Mouse (Mus musculus) kidney, postnatal 25 days (tissue): ENCODE measurements at regions not wholly inside any gene's neighbourhood (a gene's known extent, or its start where the extent isn't known, plus 50 kb on each side); places are given as distances from the start of the nearest gene placed in this dataset.

Experiments
- DNase-seq, 2 experiments: peaks; one replicate each; pipeline ENCODE4 v3.0.0; 2021; ENCODE audit warnings: mixed read lengths in 2 of 2

DNA sequence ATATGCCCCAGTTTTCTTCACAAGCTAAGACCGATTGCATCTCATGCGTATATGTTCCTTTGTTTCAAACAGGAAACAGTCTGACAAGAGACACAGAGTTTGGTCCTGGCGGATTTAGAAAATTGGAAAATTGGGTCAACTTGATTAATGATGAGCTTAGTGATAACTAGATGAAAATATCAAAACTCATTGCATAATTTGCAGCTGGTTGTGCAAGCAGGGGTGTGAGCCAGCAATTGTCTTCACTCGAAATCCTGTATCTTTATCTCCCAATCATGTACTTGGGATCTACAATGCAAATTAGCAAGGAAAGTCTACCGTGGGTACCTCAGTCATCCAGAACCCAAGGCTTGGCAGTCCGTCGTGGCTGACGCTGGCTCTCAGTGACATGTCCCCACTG, 128.9 kb upstream of the N6amt1 start:
- no peak for DNase-seq

DNA sequence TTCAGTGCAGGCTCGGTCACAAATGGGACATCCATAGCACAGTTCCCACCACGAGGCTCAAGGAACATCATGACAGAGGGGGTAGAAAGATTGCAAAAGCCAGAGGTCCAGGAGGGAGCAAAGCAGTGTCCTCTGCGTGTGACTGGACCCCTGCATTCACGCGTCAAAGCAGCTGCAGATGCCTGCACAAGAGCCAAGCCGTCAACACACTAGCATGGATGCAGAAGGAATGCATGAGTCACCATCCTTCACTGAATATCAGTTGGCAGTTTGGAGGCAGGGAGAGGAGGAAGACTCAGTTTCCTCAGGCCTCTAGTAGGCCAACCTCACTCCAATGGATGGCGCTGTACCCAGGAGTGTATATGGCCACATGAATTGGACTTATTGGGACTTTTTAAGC, 130.0 kb upstream of the N6amt1 start:
- no peak for DNase-seq

DNA sequence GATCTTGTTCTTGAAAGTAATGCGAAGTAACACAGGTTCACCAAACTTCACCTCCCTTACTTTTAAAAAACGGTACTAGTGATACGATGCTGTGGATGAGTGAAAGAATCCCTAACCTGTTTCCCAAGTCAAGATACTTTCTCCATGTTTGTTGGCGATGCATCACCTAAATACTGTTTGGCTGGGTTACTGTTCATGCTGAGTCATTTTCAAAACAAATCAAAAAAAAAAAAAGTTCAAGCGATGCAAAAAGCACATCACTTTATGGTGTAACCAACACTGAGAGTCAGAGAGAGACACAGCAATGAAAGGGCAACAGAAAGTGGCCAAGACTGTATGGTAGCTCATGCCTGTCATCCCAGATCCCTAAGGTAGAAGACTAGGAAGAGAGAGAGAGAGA, 133.4 kb upstream of the N6amt1 start:
- no peak for DNase-seq

DNA sequence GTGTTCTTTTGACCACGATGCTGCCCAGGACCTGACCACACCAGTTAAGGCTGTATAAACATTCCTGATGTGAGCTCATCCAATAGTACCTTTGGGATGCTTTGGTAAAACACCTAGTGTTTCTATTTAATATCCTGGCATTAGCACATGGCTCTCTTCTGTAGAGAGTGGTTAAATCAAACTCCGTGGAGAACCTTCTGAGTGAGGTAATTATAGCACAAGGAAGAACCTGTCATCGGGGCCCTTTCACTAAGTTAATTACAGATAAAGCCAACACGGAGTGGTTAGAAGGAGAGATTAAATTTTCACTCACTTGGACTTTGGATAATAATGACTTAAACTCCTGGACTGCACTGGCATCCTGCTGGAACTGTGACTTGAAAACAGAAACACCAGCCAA, 133.8 kb upstream of the N6amt1 start:
- DNase-seq: peak; percentile 6 to 39

DNA sequence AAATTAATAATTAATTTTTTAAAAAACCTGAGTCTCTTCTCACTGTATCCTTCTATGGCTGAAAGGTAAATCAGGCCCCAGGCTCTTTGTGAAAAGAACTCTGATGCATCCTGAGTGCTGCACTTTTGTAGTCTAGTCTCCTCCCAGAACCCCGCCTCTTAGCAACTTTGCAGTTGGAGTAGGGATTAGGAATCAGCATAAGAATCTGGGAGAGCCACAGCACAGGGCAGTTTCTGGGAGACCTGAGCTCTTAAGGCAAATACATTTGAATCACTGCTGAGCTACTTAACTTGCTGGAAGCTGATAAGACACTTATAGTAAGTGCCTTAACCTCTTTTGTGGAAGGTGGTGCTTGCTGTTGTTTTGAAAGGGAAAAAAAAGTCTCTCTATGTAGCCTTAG, 146.1 kb upstream of the N6amt1 start:
- DNase-seq: no peak

DNA sequence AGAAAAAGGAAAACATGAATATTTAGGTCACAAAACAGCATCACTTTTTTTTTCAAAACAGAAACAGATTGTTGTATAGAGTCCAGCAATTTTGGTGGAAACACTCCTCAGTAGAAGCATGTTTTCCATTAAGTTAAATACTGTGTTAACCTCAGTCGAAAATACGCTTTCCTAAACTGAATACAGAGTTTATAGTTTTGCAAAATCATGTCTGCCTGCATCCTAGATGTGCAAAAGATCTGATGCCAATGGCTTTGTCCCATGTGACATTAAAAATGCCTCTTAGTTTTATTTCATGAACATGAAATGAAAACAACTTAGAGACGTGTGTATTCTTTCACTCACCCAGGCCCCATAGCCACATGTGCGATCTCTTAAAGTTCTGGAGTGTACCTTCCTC, 163.5 kb upstream of the N6amt1 start:
- DNase-seq: no peak

DNA sequence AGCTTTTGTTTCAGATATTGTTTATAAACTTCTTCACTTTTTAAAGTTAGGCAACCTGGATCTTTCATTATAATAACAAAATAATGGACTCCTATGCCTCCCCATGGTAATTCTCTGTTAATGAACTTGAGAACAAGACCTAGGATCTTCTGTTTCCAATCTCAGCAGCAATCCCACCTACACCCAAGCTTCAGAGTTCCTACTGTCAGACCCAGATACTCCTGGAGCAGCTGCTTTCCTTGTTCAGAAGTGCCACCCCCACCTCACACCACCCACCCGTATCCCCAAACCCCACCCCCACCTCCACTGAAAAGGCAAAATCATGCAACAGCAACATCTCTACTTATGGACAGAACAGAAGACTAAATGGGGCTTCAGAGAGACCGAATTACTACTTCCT, 165.2 kb upstream of the N6amt1 start:
- no peak for DNase-seq

DNA sequence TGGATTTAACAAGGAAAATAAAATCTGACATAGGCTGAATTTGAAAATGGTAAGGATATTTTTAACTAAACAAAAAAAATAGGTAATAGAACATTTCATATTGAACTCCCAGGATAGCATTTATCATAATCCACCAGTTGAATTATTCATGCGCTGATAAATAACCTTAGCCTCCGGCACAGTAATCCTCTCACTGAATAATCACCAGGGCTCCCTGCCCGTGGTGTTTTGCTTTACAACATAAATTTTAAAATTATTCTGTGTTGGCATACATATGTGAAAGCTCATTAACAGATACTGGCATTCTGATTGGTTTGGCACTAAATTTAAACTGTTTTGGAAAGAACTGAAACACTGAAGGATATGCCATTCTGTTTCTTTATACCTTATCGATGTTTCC, 181.6 kb upstream of the N6amt1 start:
- no peak for DNase-seq

DNA sequence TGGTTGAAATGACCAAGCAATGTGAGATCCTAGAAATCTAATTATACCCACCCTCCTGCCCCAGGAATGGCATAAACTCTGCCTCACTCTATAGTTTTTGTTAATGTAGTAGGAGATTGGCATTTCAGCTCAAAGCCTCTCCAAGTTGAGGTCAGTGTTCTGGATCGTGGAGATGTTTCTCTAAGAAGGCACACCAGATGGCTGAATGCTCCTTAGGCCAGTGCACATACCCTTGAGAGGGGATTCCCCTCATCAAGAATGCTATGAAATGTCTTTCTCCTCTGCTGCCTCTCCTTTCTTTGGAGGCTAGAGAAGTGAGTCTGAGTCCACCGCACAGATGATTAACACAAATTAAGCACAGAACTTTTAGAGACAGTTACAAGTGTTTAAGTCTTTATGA, 214.7 kb upstream of the N6amt1 start:
- DNase-seq: no peak

DNA sequence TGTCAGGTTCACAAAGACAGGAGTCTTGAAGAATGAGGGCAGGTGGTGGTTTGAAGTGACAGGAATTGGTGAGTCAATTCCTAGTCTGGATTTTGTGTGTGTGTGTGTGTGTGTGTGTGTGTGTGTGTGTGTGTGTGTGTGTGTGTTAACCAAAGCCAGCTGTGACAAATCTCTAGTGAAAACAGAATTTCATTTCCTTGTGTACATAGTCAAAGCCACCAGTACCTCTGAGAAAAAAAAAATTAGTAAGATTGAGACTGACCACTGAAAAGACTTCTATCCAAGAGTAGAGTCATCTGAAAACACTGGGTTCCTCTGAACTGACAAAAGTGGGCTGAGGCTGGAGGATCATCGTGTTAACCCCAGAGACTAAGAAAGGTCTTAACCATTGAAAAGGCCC, 217.5 kb upstream of the N6amt1 start:
- DNase-seq: no peak

DNA sequence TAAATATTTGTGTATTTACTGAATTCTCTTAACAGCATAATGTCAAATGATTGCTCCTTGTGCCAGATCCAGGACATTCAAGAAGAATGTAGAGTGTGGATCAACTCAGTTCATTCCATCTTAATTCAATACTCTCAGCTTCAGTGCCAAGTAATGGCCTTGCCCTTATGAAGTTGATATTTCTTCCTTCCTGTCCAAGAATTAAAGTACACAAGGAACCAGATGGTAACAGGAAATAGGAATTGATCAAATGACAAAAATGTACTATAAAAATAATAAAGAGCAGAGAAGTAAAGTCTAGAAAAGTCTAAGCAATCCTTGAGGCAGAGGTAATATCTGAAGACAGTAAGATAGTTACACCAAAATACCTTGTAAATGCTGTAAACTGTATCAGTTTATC, 219.5 kb upstream of the N6amt1 start:
- no peak for DNase-seq

DNA sequence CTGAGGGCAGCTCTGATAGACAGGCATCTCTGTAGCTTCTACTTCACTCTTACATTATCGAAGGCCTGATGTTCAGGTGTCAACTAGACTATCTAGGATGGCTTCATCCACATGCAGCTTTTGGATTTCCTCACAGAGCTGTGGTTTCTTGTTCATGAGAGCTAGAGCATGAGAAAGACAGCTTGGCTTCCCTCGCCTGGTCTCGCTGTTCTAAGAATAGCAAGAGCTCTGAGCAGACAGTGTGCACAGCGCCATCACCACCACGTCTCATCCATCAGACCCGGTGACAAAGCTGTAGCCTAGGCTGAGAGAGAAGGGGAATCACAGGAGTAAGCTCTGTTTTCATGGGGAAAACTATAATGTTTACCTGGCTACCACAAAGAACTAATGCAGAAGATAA, 220.1 kb upstream of the N6amt1 start:
- no peak for DNase-seq

DNA sequence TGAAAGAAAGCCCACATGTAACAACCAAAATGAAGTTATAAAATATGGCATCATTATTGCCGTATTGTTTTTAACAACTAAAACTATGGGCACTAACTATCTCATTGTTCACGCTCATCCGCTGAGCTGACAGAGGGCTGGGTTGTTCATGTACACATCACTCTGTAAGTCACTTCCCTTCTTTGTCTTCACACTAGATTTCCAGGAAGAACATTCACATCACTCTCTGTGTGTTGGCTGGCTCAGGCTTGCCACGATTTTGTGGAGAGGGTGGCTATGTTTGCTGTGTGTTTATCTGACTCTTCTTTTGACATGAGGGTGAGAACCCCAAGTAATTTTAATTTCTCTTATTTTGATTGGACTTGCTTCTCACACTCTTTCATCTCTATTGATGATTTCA, 221.9 kb upstream of the N6amt1 start:
- DNase-seq: no peak

DNA sequence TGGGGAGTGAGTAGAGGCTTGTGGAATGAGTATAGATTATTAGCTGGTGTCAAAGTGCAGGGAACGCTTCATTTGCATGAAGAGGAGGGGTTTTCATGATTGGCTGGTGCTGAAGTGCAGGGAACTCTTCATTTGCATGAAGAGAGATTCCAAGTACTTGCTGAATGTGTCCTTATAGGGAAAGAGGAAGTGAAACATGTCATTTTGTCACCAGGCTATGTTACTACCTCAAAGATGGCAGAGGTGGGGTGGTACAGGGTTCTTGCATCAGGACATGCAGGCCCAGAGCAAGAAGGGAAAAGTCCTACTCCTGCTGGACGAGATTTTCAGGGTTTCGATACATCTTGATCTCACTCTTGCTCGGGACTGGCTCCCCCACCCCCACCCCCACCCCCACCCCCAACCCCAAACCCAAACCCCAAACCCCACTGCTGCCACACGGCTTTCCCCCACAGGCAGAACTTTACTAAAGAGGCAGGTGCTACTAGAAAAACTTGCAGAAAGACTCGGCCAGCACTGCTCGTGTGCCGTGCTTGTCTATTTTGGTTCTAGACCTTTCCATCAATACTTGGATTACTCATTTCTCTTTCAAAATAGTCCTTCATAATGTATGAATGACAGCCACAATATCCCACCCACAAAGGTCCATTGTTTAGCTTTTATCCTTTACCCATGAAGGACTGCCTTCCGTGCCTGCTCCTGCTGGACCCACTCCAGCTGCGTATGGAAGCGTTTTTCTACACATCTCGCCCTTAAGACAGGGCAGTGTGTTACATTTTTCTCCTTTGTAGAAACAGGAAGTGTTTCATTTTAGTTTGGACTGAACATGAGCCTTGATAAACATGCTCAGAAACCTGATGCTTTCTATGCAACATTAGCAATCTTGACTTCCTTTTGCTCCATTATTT, 223.0 kb upstream of the N6amt1 start:
- no peak for DNase-seq

DNA sequence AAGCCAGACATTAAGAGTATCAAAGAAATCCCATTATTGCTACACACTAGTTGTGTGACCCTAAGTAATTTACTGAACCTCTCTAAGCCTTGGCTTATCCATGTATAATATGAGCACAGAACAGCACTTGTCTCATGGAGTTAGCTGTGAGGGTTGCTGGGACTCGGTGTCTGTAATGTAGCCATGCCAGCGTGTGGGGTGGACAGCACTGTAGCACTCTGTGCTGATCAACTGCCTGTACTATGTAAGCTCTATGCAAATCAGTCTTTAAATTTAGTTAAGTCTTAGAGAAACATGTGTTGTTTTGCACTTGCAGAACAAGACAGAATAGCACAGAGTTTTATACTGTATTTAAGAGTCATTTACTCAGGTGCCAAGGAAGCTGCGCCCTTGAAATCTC, 225.0 kb upstream of the N6amt1 start:
- DNase-seq: no peak

DNA sequence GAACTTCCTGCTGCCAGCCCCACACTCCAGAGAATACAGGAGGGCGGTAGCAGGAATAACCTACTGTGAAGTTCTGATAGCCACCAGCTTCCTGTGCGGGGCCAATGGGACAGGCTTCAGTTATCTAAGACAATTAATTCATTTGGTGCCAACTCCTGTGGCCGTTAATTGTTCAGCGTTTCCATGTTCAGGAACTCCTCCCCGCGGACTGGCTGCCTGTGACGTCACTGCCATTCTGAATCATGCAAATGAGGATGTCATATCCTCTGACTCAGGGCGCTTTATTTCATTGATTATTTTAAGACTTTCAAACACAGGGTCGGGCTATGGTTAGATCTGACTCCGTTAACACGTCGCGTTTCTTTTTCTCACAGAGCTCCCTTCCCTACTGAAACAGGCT, 225.8 kb upstream of the N6amt1 start:
- peak; percentile 39 to 56 for DNase-seq

DNA sequence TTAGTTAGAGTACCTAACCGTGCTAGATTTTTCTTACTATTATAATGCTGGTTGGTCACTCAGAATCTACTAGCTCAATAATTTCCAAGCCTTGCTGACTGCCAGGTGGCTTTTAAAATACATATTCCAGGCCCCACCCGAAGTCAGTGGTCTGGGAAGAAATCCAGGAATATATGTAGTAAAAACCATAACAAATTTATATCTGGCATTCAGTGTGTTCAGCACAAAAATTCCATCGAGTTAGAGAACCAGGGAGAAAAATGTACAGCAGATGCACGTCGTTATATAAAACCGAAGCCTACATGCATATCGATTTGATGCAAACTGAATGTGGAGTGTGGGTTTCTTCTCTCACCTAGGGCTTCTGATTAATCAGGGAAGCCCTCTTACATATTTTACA, 229.5 kb upstream of the N6amt1 start:
- DNase-seq: no peak

DNA sequence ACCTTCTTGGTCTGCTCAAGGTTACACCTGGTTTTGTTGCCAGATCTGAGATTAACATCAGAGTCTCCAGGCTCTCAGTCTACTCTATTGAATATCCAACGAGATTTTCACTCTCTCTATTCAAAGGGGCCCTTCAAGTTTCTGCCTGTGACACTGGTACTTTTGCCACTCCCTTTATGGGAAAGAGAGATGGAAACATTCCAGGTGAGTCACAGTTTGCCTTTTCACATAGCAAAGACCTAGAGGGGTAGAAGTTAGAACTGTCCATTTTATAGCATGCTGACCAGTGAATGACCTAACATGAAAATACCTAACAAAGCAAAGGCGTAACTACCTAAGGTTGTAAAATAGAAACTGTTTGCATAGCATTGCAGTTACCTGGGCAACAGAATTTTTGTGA, 250.4 kb upstream of the N6amt1 start:
- no peak for DNase-seq

DNA sequence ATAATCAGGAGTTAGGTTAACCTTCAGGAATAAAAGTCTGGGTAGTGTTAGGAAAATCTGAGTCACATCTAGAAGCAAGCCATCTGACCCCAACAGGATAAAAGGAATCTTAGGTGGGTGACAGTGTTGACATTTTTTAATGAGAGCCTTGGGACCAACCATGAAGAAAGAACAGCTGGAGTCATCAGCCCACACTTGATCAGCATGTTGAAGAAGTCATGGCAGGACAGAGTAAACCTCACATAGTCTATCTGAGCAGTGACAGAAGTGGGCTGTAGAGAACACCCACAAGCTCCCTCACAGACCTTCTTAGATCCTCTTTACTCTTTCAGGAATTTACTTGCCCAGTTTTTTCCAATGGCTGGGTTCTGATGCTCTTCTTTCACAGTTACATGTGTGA, 251.9 kb upstream of the N6amt1 start:
- DNase-seq: no peak

DNA sequence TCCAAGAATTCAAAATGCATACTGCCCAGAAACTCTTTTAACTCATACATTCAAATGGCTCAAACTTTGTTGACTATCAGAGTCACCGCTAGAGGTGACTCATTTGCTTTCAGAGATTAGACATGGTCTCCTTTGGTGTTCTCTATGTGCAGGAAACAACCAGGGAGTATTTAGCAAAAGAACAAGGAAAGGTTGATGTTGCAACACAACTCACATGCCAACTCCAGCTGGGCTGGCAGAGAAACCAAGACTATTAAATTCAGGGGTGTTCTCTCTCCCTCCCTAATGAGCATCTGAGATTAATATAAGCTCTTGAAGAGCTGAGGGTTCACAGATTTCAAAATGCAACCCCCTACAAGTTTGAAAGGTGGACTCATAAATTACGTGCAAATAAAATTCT, 262.0 kb upstream of the N6amt1 start:
- DNase-seq: no peak

DNA sequence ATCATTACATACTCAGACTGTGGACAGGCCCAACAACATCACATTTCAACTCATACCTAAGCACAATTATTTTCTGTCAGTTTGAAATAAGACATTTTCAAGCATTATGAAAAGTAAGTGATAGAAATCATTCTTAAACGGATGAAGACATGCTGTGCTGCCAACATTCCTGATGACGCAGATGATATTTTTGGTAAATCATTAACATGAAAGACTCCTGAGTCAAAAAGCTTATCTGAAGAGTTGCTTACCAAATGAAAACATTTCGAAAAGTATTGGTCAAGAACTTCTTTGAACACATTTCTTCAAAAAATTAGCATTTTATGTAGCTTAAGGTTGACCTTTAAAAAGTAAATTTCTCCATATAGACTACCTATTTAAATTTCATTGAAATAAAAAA, 264.7 kb upstream of the N6amt1 start:
- no peak for DNase-seq

DNA sequence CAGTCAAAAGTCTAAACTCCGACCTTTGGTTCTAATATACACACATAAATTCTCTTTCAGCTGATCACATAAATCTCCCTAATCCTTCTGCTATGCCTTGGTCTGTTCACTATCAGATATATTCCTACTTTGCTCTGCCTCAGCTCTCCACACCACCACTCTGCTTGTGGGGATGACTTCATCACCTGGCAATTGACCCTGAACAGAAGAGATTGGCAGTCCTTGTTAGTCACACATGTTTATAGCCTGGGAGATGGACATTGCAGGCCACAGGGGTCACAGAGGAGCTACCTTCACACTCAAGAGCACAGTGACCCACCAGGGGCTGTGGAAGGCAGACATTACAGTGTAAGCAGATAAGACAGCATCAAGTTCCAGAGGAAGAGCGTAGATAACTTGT, 270.5 kb upstream of the N6amt1 start:
- no peak for DNase-seq

DNA sequence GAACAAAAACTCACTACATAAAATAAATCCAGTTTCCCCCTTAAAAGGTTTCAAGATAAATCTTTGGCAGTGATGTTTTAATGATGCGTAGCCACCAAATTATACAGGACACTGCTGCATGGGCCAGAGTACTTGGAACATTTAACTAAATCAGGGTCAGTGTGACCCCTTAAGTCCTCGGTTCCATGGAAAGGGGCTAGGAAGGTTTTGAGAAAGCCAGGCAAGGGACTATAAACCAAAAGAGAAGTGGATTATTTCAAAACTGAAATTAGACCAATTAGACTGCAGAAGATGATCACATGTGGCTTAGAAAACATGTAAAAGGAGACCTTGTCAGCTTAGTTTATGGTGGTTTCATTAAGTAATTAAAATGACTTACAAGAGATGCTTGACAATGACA, 276.6 kb upstream of the N6amt1 start:
- no peak for DNase-seq

DNA sequence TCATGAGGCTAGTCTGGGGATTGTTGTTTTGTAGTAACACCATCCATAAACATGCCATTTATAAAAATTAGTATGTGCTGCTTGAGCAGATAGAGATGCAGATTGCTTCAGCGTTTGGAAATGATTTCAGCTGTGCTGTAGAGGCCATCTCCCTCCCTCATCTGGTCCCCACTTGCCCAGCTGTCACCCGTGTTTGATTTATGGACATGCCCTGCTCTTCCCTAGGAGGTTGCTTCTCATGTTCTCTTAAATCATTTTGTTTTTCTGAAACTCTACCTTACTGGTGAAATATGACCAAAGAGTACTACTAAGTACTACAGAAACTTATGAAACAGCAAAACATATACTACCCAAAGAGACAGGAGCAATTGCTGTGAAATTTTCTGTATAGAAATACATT, 284.7 kb upstream of the N6amt1 start:
- no peak for DNase-seq

DNA sequence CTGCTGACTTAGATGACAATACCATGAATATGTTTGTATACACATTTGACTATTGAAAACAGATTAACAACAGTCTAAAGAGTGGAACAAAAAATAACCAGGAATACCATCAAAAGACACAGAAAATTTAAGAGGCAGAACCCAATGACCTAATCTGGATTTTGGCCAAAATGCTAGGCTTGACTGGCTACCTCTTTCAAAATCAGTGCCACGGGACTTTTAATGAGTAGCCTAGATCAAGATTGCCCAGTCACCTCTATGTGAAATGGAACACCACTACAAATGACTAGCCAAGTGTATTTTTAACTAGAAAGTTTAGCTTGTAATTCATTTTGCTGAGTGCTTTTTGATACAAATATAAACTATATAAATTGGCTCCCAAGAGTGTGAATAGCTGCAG, 286.0 kb upstream of the N6amt1 start:
- DNase-seq: peak; percentile 43 to 54
